Mouse (Mus musculus) lung, embryonic 14.5 days (tissue): ENCODE measurements at regions not wholly inside any gene's neighbourhood (a gene's known extent, or its start where the extent isn't known, plus 50 kb on each side); places are given as distances from the start of the nearest gene placed in this dataset.
A peak's percentile ranks its signal among the peaks of the same experiment; 100 is the strongest.

ENCODE experiments used
- ATAC-seq: fragments of 200-750 bp; cut with Nextera tagmentation; 2 replicates; pipeline ENCODE4 v1.8.0; 2017; ENCODE audit warnings: mild to moderate bottlenecking, moderate TSS enrichment, moderate library complexity; ENCODE audit not compliant: insufficient read depth
- DNase-seq: peaks from one replicate; pipeline ENCODE4 v3.0.0-alpha.2; 2015
- H3K27ac ChIP-seq: fragments of 300-500 bp; sonication (generic); 2 replicates; pipeline ENCODE4 v1.5.1; 2014; ENCODE audit warnings: low read depth, mild to moderate bottlenecking, moderate library complexity
- H3K27me3 ChIP-seq: fragments of 300-500 bp; sonication (generic); 2 replicates; pipeline ENCODE4 v1.6.1; 2014; ENCODE audit warnings: low read length, control low read depth; ENCODE audit not compliant: insufficient read depth
- H3K36me3 ChIP-seq: fragments of 300-500 bp; sonication (generic); 2 replicates; pipeline ENCODE4 v1.6.1; 2014; ENCODE audit warnings: control low read depth; ENCODE audit not compliant: insufficient read depth
- H3K4me1 ChIP-seq: fragments of 300-500 bp; sonication (generic); 2 replicates; pipeline ENCODE4 v1.6.1; 2014; ENCODE audit warnings: antibody characterized with exemption, control low read depth; ENCODE audit not compliant: insufficient read depth
- H3K4me2 ChIP-seq: fragments of 300-500 bp; sonication (generic); 2 replicates; pipeline ENCODE4 v1.6.1; 2014; ENCODE audit warnings: mild to moderate bottlenecking
- H3K4me3 ChIP-seq: fragments of 300-500 bp; sonication (generic); 2 replicates; pipeline ENCODE4 v1.5.1; 2014; ENCODE audit warnings: low read depth, low read length
- H3K9ac ChIP-seq: fragments of 300-500 bp; sonication (generic); 2 replicates; pipeline ENCODE4 v1.6.1; 2014
- H3K9me3 ChIP-seq: fragments of 300-500 bp; sonication (generic); 2 replicates; pipeline ENCODE4 v1.6.1; 2016; ENCODE audit warnings: low read depth, low read length, control low read depth
- CTCF ChIP-seq: IDR thresholded peaks from 2 replicates; pipeline ENCODE4 v1.5.1; 2016; ENCODE audit warnings: antibody characterized with exemption, low read depth
- WGBS: fragments of 180-500 bp; shearing (Covaris S2); extraction: QIAGEN DNeasy Blood & Tissue Kit; methylation state at CpG from one replicate; pipeline ENCODE4 v1.1.7; 2014; 5-methylcytosine and 5-hydroxymethylcytosine counted together

GRCm38 (mm10) chr8:42197257-42197656 lies 780.4 kb upstream of the Frg1 start:
- no peak for DNase-seq
- Histone ChIP-seq H3K27ac (no peak overlapping the region), H3K4me3 (no peak overlapping the region), H3K4me2 (no peak overlapping the region), H3K9me3 (no peaks in the 10 kb centered on the region), H3K36me3 (no peaks in the 10 kb centered on the region), H3K27me3 (no peaks in the 10 kb centered on the region), H3K9ac (no peak overlapping the region), H3K4me1 (no peaks in the 10 kb centered on the region)
- no peak for TF ChIP-seq CTCF
- no peak for ATAC-seq
- 75% methylated on average over 5 of the region's 5 CpGs for WGBS

GRCm38 (mm10) chr8:42193902-42194550 lies 777.2 kb upstream of the Frg1 start:
- H3K36me3 ChIP-seq, result no peaks in the 10 kb centered on the region
- no peak overlapping the region for H3K9ac ChIP-seq
- DNase-seq (no peak), ATAC-seq (no peak)
- no peak for TF ChIP-seq CTCF
- no peaks in the 10 kb centered on the region for H3K9me3 ChIP-seq
- H3K4me2 ChIP-seq, result no peak overlapping the region
- H3K4me3 ChIP-seq, result no peak overlapping the region
- no peaks in the 10 kb centered on the region for H3K27me3 ChIP-seq
- H3K27ac ChIP-seq, result no peak overlapping the region
- no peaks in the 10 kb centered on the region for H3K4me1 ChIP-seq
- WGBS, result 94% methylated on average over 1 of the region's 1 CpGs

GRCm38 (mm10) chr8:42187083-42187482 lies 770.2 kb upstream of the Frg1 start:
- TF ChIP-seq CTCF, result no peak
- H3K36me3 ChIP-seq, result no peaks in the 10 kb centered on the region
- no peak for ATAC-seq
- H3K4me1 ChIP-seq, result no peaks in the 10 kb centered on the region
- DNase-seq, result no peak
- no peak overlapping the region for H3K4me3 ChIP-seq
- H3K4me2 ChIP-seq, result no peak overlapping the region
- H3K27me3 ChIP-seq, result no peaks in the 10 kb centered on the region
- no peak overlapping the region for H3K9ac ChIP-seq
- H3K9me3 ChIP-seq, result no peaks in the 10 kb centered on the region
- no peak overlapping the region for H3K27ac ChIP-seq
- WGBS, result 75% methylated on average over 1 of the region's 1 CpGs

- ATAC-seq, result peak; percentile 96
- 45% methylated on average over 4 of the region's 4 CpGs for WGBS
These were observed 766.5 kb upstream of the Frg1 start for GRCm38 (mm10) chr8:42183288-42183878.

GRCm38 (mm10) chr8:42162441-42162840 lies 745.6 kb upstream of the Frg1 start:
- no peaks in the 10 kb centered on the region for H3K9me3 ChIP-seq
- no peak for ATAC-seq
- WGBS, result 75% methylated on average over 2 of the region's 2 CpGs

More at GRCm38 (mm10) chr8:42183288-42183878, 766.5 kb upstream of the Frg1 start:
- Histone ChIP-seq H3K4me3 (no peak overlapping the region), H3K27me3 (no peaks in the 10 kb centered on the region), H3K36me3 (no peaks in the 10 kb centered on the region), H3K9ac (no peak overlapping the region), H3K27ac (no peak overlapping the region), H3K4me1 (no peaks in the 10 kb centered on the region), H3K9me3 (no peaks in the 10 kb centered on the region), H3K4me2 (no peak overlapping the region)
- DNase-seq, result peak; percentile 83
- TF ChIP-seq CTCF, result no peak

GRCm38 (mm10) chr8:42157006-42157405 lies 740.1 kb upstream of the Frg1 start:
- Histone ChIP-seq H3K27me3 (no peaks in the 10 kb centered on the region), H3K36me3 (no peaks in the 10 kb centered on the region), H3K4me2 (no peak overlapping the region), H3K9ac (no peak overlapping the region), H3K4me3 (no peak overlapping the region), H3K9me3 (no peaks in the 10 kb centered on the region), H3K4me1 (no peaks in the 10 kb centered on the region), H3K27ac (no peak overlapping the region)
- WGBS, result 48% methylated on average over 4 of the region's 4 CpGs
- no peak for TF ChIP-seq CTCF
- DNase-seq, result no peak
- no peak for ATAC-seq

More at GRCm38 (mm10) chr8:42162441-42162840, 745.6 kb upstream of the Frg1 start:
- Histone ChIP-seq H3K4me1 (no peaks in the 10 kb centered on the region), H3K27ac (no peak overlapping the region), H3K4me3 (no peak overlapping the region), H3K9ac (no peak overlapping the region), H3K36me3 (no peaks in the 10 kb centered on the region), H3K27me3 (no peaks in the 10 kb centered on the region), H3K4me2 (no peak overlapping the region)
- DNase-seq, result no peak
- no peak for TF ChIP-seq CTCF

- no peaks in the 10 kb centered on the region for H3K4me1 ChIP-seq
- no peak overlapping the region for H3K9ac ChIP-seq
- H3K27me3 ChIP-seq, result no peaks in the 10 kb centered on the region
- no peak overlapping the region for H3K27ac ChIP-seq
- ATAC-seq (no peak), DNase-seq (no peak)
- no peak overlapping the region for H3K4me2 ChIP-seq
- 45% methylated on average over 1 of the region's 1 CpGs for WGBS
- no peak for TF ChIP-seq CTCF
- no peak overlapping the region for H3K4me3 ChIP-seq
- H3K36me3 ChIP-seq, result no peaks in the 10 kb centered on the region
- no peaks in the 10 kb centered on the region for H3K9me3 ChIP-seq
These were observed 739.7 kb upstream of the Frg1 start for GRCm38 (mm10) chr8:42156588-42156987.
